Mouse (Mus musculus) limb, embryonic 11.5 days (tissue): Measurements from ENCODE around the gene Slc6a12. TPM values are rescaled to one million over a fixed set of nuclear protein-coding genes. Genes with fewer than 3 reads are reported as not detected.
"Not testable (repeated sequence)": the region's sequence is repeated elsewhere in the genome, so short reads cannot be mapped to it uniquely, and the experiment has no call there.

Experiments
- ATAC-seq: fragments of 200-750 bp; cut with Nextera tagmentation; 2 replicates; pipeline ENCODE4 v1.8.0; 2017; ENCODE audit warnings: low read depth; ENCODE audit not compliant: insufficient number of reproducible peaks, low FRiP score, low TSS enrichment
- DNase-seq: peaks from one replicate; pipeline ENCODE4 v3.0.0-alpha.2; 2015; ENCODE audit warnings: low spot score
- H3K27ac ChIP-seq: fragments of 300-500 bp; sonication (generic); replicated peaks from 2 replicates; pipeline ENCODE4 v1.5.1; 2014; ENCODE audit warnings: low read depth, mild to moderate bottlenecking, low read length
- H3K27me3 ChIP-seq: fragments of 300-500 bp; sonication (generic); 2 replicates; pipeline ENCODE4 v1.6.1; 2014; ENCODE audit warnings: mild to moderate bottlenecking, low read length, mixed read lengths; ENCODE audit not compliant: control insufficient read depth, insufficient read depth
- H3K36me3 ChIP-seq: fragments of 300-500 bp; sonication (generic); 2 replicates; pipeline ENCODE4 v1.6.1; 2014; ENCODE audit warnings: mild to moderate bottlenecking, low read length, moderate library complexity, mixed read lengths; ENCODE audit not compliant: control insufficient read depth, insufficient read depth
- H3K4me1 ChIP-seq: fragments of 300-500 bp; sonication (generic); 2 replicates; pipeline ENCODE4 v1.6.1; 2014; ENCODE audit warnings: low read length, mixed read lengths; ENCODE audit not compliant: control insufficient read depth, insufficient read depth
- H3K4me2 ChIP-seq: fragments of 300-500 bp; sonication (generic); 2 replicates; pipeline ENCODE4 v1.6.1; 2014; ENCODE audit warnings: low read depth, mild to moderate bottlenecking, moderate library complexity; ENCODE audit not compliant: severe bottlenecking
- H3K4me3 ChIP-seq: fragments of 300-500 bp; sonication (generic); 2 replicates; pipeline ENCODE4 v1.5.1; 2014; ENCODE audit warnings: low read depth, low read length
- H3K9ac ChIP-seq: fragments of 300-500 bp; sonication (generic); 2 replicates; pipeline ENCODE4 v1.6.1; 2014; ENCODE audit warnings: mild to moderate bottlenecking, low read length
- H3K9me3 ChIP-seq: fragments of 300-500 bp; sonication (generic); 2 replicates; pipeline ENCODE4 v1.6.1; 2016; ENCODE audit warnings: low read length; ENCODE audit not compliant: control insufficient read depth
- WGBS: fragments of 180-500 bp; shearing (Covaris S2); extraction: QIAGEN DNeasy Blood & Tissue Kit; methylation state at CpG from one replicate; pipeline ENCODE4 v1.1.7; 2014; 5-methylcytosine and 5-hydroxymethylcytosine counted together
- polyA plus RNA-seq: library from polyadenylated mRNA; unstranded; fragments of >200 nt; fragmentation: Nextera tagmentation; extraction: Ambion mirVana; gene quantifications from 2 replicates; pipeline ENCODE4 v1.2.1, GENCODE M21; 2014

Gene Slc6a12
- polyA plus RNA-seq, 1 experiment from 2014 or later: 0.53 TPM

- Histone ChIP-seq H3K36me3 (no peaks in the 10 kb centered on the region), H3K27me3 (no peaks in the 10 kb centered on the region), H3K9ac (no peak overlapping the region), H3K4me1 (no peaks in the 10 kb centered on the region), H3K9me3 (no peaks in the 10 kb centered on the region), H3K4me3 (no peak overlapping the region), H3K4me2 (no peak overlapping the region), H3K27ac (no peak overlapping the region)
- ATAC-seq (no peak), DNase-seq (no peak)
- WGBS: 72% methylated on average over 1 of the region's 1 CpGs
These were observed 13.2 kb downstream of the Slc6a12 start for GRCm38 (mm10) chr6:121356041-121356440.

GRCm38 (mm10) chr6:121357232-121357631 lies 14.4 kb downstream of the Slc6a12 start:
- H3K27ac ChIP-seq: no peak overlapping the region
- 89% methylated on average over 6 of the region's 6 CpGs for WGBS
- H3K4me3 ChIP-seq: no peak overlapping the region
- no peaks in the 10 kb centered on the region for H3K9me3 ChIP-seq
- no peak for ATAC-seq
- H3K36me3 ChIP-seq: no peaks in the 10 kb centered on the region
- DNase-seq: no peak
- H3K27me3 ChIP-seq: no peaks in the 10 kb centered on the region
- no peaks in the 10 kb centered on the region for H3K4me1 ChIP-seq
- no peak overlapping the region for H3K9ac ChIP-seq
- no peak overlapping the region for H3K4me2 ChIP-seq

DNA sequence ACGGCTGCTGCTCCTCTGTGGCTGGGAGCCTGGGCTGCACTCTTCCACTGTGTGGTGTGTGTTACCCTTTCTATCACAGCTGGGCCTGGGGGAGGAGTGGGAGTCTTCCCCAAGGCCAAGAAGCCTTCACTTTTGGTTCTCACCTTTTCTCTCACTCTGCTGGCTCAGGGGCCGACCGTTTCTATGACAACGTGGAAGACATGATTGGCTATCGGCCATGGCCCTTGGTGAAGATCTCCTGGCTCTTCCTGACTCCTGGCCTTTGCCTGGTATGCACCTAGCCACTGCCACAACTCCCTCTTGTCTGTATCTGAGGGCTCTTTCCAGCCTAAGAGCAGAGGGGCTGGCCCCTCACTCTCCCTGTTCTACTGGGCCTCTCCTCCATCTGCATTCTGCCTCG lies 20.2 kb downstream of the Slc6a12 start:
- Histone ChIP-seq H3K27me3 (no peaks in the 10 kb centered on the region), H3K4me1 (no peaks in the 10 kb centered on the region), H3K4me3 (no peak overlapping the region), H3K36me3 (no peaks in the 10 kb centered on the region), H3K4me2 (no peak overlapping the region), H3K9ac (no peak overlapping the region), H3K27ac (no peak overlapping the region), H3K9me3 (no peaks in the 10 kb centered on the region)
- 68% methylated on average over 6 of the region's 6 CpGs for WGBS
- DNase-seq (no peak), ATAC-seq (no peak)

DNA sequence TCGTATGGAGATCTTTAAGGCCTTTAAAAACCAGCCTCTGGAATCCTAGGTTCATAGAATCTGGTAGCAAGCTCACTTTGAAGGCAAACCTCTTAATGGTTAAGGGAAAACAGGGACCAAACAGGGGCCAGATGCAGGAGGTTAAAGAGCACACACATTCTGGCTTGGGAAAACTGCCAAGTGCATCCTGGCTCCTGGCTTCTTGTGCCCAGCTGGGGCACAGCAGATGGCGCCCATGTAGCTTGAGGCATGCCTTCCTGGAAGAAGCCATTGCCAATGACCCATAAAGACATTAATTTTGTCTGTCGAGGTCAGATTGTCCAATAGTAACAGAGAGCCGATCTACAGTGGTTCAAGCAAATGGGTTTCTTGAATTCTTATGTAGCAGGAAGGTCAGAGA lies 21.1 kb downstream of the Slc6a12 start:
- H3K4me1 ChIP-seq: no peaks in the 10 kb centered on the region
- 80% methylated on average over 4 of the region's 4 CpGs for WGBS
- no peaks in the 10 kb centered on the region for H3K27me3 ChIP-seq

GRCm38 (mm10) chr6:121366537-121366936 lies 23.7 kb downstream of the Slc6a12 start:
- not testable (repeated sequence) for ATAC-seq, H3K9me3 ChIP-seq, H3K27me3 ChIP-seq, H3K4me2 ChIP-seq, H3K4me1 ChIP-seq, H3K9ac ChIP-seq, H3K4me3 ChIP-seq, H3K36me3 ChIP-seq, H3K27ac ChIP-seq
- peak; percentile 58 for DNase-seq
- 26% methylated on average over 2 of the region's 2 CpGs for WGBS

More for the DNA sequence above, 21.1 kb downstream of the Slc6a12 start:
- Histone ChIP-seq H3K4me2 (no peak overlapping the region), H3K9me3 (no peaks in the 10 kb centered on the region), H3K4me3 (no peak overlapping the region), H3K9ac (no peak overlapping the region), H3K27ac (no peak overlapping the region), H3K36me3 (no peaks in the 10 kb centered on the region)
- DNase-seq (no peak), ATAC-seq (no peak)

DNA sequence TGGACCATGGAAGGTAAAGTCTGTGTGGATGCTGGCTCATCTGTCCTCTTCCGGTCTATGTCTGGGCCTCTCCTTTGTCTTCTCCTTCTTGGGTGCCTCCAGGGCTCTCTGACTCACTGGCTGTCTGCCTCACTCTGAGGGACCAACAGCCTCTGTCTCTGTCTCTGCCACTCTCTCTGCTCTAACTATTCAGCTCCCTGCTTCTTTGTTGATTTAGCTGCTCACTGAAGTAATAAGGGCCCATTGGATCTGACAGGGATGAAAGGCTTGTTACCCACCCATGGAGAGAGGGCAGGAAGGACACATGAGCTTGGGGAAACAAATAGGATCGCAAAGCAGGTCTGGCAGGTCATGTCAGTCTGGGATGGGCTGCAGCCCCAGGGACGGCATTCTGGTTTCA lies 24.2 kb downstream of the Slc6a12 start:
- H3K9ac ChIP-seq: no peak overlapping the region
- no peaks in the 10 kb centered on the region for H3K36me3 ChIP-seq
- no peaks in the 10 kb centered on the region for H3K27me3 ChIP-seq
- no peaks in the 10 kb centered on the region for H3K9me3 ChIP-seq
- H3K4me2 ChIP-seq: no peak overlapping the region
- no peak overlapping the region for H3K4me3 ChIP-seq
- 58% methylated on average over 3 of the region's 3 CpGs for WGBS
- H3K4me1 ChIP-seq: no peaks in the 10 kb centered on the region
- H3K27ac ChIP-seq: no peak overlapping the region
- DNase-seq (no peak), ATAC-seq (no peak)

DNA sequence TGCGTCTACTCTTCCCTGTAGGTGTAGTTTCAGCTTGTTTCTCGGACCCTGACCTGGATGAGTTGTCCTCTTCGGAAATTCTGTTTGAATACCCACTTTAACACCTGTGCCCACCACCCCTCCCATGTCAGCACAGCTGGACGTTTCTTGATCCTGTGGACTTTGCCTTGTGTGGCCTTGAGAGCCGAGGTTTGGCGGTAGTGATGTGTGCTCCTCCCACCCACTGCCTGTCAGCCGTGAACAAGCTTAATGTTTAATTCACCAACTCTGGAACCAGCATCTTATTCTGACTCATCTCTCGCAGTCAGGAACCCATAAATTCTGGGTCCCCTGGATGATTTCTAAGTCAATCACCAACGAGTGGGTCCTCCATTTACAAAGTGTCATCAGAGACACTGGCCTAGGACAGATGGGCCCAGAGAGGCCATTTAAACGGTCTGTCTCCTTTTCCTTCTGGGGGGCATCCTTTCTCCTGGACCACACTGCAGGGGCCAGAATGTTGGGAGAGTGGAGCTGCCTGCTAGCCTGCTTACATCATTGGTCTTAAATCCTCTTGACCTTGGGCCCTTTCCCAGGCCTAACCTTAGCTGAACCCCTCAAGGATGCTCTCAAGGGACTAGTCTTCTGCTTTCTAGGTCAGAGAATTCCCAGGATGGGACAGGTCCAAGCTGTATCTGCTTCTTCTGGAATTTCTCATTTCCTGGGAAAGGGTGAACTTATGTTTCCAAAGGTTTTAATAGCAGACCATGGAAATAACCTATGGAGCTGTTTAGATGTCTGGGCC lies 28.5 kb downstream of the Slc6a12 start:
- Histone ChIP-seq H3K36me3 (no peaks in the 10 kb centered on the region), H3K4me1 (no peaks in the 10 kb centered on the region), H3K9me3 (no peaks in the 10 kb centered on the region), H3K27me3 (no peaks in the 10 kb centered on the region), H3K4me3 (no peak overlapping the region), H3K9ac (no peak overlapping the region), H3K4me2 (no peak overlapping the region), H3K27ac (no peak overlapping the region)
- ATAC-seq (no peak), DNase-seq (no peak)
- WGBS: 80% methylated on average over 10 of the region's 10 CpGs

- ATAC-seq: no peak
- Histone ChIP-seq H3K4me3 (no peak overlapping the region), H3K9me3 (no peaks in the 10 kb centered on the region), H3K4me1 (no peaks in the 10 kb centered on the region), H3K27me3 (no peaks in the 10 kb centered on the region), H3K27ac (no peak overlapping the region), H3K36me3 (no peaks in the 10 kb centered on the region), H3K9ac (no peak overlapping the region), H3K4me2 (no peak overlapping the region)
- 56% methylated on average over 12 of the region's 12 CpGs for WGBS
- DNase-seq: no peak
These were observed 33.3 kb downstream of the Slc6a12 start for GRCm38 (mm10) chr6:121376159-121376558.

- ATAC-seq (no peak), DNase-seq (no peak)
- Histone ChIP-seq H3K4me3 (no peak overlapping the region), H3K36me3 (no peaks in the 10 kb centered on the region), H3K4me1 (no peaks in the 10 kb centered on the region), H3K9me3 (no peaks in the 10 kb centered on the region), H3K4me2 (no peak overlapping the region), H3K9ac (no peak overlapping the region), H3K27me3 (no peaks in the 10 kb centered on the region), H3K27ac (no peak overlapping the region)
- WGBS: 60% methylated on average over 4 of the region's 4 CpGs
These were observed 35.4 kb downstream of the Slc6a12 start for GRCm38 (mm10) chr6:121378256-121378655.
